Comparison of ENCODE assay signal across 9 mouse cellular contexts in the genomic region with DNA sequence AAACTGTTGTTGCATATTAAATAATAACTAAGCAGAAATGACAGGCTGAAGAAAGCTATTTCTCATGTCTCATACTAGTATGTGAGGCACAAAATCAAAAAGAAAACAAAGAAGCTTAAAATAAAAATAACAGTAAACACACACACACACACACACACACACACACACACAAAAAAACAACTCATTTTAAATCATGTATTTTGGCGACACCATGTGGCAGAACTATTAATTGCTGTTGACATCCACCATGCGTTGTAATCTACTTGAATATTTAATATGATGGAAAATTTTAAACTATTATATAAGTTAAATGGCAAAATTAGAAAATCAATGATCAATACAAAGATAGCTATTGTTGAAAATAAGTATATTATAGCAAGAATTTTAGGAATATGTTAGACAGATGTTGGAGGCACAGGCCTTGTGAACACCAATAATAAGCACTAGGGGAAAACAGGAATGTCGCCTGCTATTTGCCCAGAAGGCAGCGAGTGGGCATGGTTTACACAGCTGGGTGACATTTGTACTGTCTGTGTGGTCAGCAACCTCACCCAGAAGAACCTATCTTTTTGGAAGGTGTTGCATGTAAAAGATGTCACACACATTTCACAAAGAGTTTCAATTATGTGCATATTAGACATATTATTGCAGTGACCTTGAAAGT. TPM values are rescaled to one million over a fixed set of nuclear protein-coding genes. Genes with fewer than 3 reads are reported as not detected.
DNase-seq lines count a peak whose midpoint lies in the region; TF ChIP-seq lines count a peak whose summit lies in the region.
"Had no signal": no experiment of that assay in that cellular context is flagged by ENCODE, and none has a peak within 500 bp of the region (broad histone marks: within the 10 kb centered on the region; RNA-seq: fewer than 3 reads in every experiment).

No protein-coding gene starts in this region.

- 24% methylated on average over 4 of the region's 4 CpGs for WGBS in heart, adult 2 months

- H3K79me2 ChIP-seq in heart, adult 2 months (replicated peaks; ENCODE audit: control insufficient read depth, insufficient read depth, low read length): no peaks in the 10 kb centered on the region

- H3K4me1 ChIP-seq in heart, adult 2 months (ENCODE audit: control insufficient read depth, insufficient read depth, low read length): no peaks in the 10 kb centered on the region
- H3K4me1 ChIP-seq: stomach, embryonic 15.5 days had no signal

- no peak overlapping the region for H3K9ac ChIP-seq in heart, adult 2 months (ENCODE audit: low read depth, low read length)
- H3K9ac ChIP-seq: stomach, embryonic 15.5 days had no signal

- TF ChIP-seq CTCF in heart, adult 2 months (IDR thresholded peaks at IDR 0.05): peak; percentile 61

- H3K4me3 ChIP-seq in heart, adult 2 months: no peak overlapping the region
- H3K4me3 ChIP-seq: stomach, embryonic 15.5 days had no signal

- no peak for TF ChIP-seq EP300 in heart, adult 2 months (IDR thresholded peaks at IDR 0.05; ENCODE audit: insufficient read depth, low read depth, low read length)

- intact Hi-C loops in heart, adult 2 months (cut with DNase I): loop anchor here (2.0 to 5.0 kb wide), 2 partner anchors 493 to 810 kb away; no protein-coding TSS in a partner anchor
- intact Hi-C loops in heart, postnatal 25 days (cut with DNase I): loop anchor here (2.0 to 5.0 kb wide), 2 partner anchors 493 to 860 kb away; no protein-coding TSS in a partner anchor
- intact Hi-C loops in left cerebral cortex, postnatal 10 days (cut with DNase I): loop anchor here (1.0 to 10.0 kb wide), 3 partner anchors 313 to 493 kb away; partner anchors contain the start of gene Npy2r
- intact Hi-C loops in gastrocnemius, postnatal 14 days (cut with DNase I; ENCODE audit: low total_unique reads): loop anchor here (5.0 kb wide), 1 partner anchor 490 kb away; no protein-coding TSS in a partner anchor

- H3K27me3 ChIP-seq in heart, adult 2 months (ENCODE audit: control insufficient read depth, insufficient read depth, low read length): no peaks in the 10 kb centered on the region
- H3K27me3 ChIP-seq: stomach, embryonic 15.5 days had no signal

- H3K27ac ChIP-seq in heart, adult 2 months: no peak overlapping the region
- H3K27ac ChIP-seq: stomach, embryonic 15.5 days had no signal

- no peaks in the 10 kb centered on the region for H3K36me3 ChIP-seq in heart, adult 2 months (ENCODE audit: control insufficient read depth, insufficient read depth, low read length)
- H3K36me3 ChIP-seq: stomach, embryonic 15.5 days had no signal

- TF ChIP-seq POLR2A in heart, adult 2 months (IDR thresholded peaks at IDR 0.05; ENCODE audit: insufficient read depth, low read depth, low read length): no peak

- no peak for DNase-seq in heart, adult 2 months
- DNase-seq in heart, postnatal 25 days (ENCODE audit: low spot score): no peak
- DNase-seq in thymus, postnatal 4 days: peak; percentile 7
- DNase-seq in thymus, postnatal 25 days: no peak
- DNase-seq in embryo, embryonic 10 days (ENCODE audit: low spot score): peak; percentile 61
- DNase-seq in left cerebral cortex, postnatal 10 days (ENCODE audit: extremely low spot score in 1 of 2, low spot score in 2 of 2): peak; percentile 21 to 25
- no peak for DNase-seq in gastrocnemius, postnatal 14 days
- DNase-seq in spleen, postnatal 36 days (ENCODE audit: low spot score in 2 of 2): no peak

RNA-seq across cellular contexts. Expression of gene Rbm46, which starts 18.7 kb away (rescaled TPM):
- total RNA-seq in heart, adult 2 months (2021): under 1 TPM; 0.14 to 0.16 TPM
- polyA plus RNA-seq in heart, adult 2 months (2012; rRNA removed): 0.10 TPM in 1 of 2 replicates, not detected in the other
- under 1 TPM; 0.18 to 0.28 TPM for total RNA-seq in heart, postnatal 25 days (2021)
- total RNA-seq in left cerebral cortex, postnatal 10 days (2021): under 1 TPM; 0.55 to 0.69 TPM
- total RNA-seq in gastrocnemius, postnatal 14 days (2021): under 1 TPM; 0.41 to 0.82 TPM

RNA-seq across cellular contexts. Expression of gene Lrat, which starts 46.2 kb away (rescaled TPM):
- total RNA-seq in heart, adult 2 months (2021): under 1 TPM; 0.09 to 0.23 TPM
- 0.49 and 1.2 TPM in 2 replicates for polyA plus RNA-seq in heart, adult 2 months (2012; rRNA removed)
- 1 to 10 TPM in 1 of 2 experiments, under 1 TPM in 1; 0.75 to 1.7 TPM for total RNA-seq in heart, postnatal 25 days (2021)
- under 1 TPM; 0.12 to 0.24 TPM for total RNA-seq in left cerebral cortex, postnatal 10 days (2021)
- under 1 TPM; 0.07 to 0.10 TPM for total RNA-seq in gastrocnemius, postnatal 14 days (2021)

Comparison
In these comparisons a context has a peak if more than half of its experiments do, and no peak if none do; other contexts are left out.
1. DNase-seq: peak in thymus, postnatal 4 days (single experiment), embryo, embryonic 10 days (single experiment) and left cerebral cortex, postnatal 10 days (2 of 2); none in heart, adult 2 months (0 of 2), heart, postnatal 25 days (single experiment), thymus, postnatal 25 days (single experiment), gastrocnemius, postnatal 14 days (single experiment) and spleen, postnatal 36 days (0 of 2).